Mouse (Mus musculus) G1E (cell line): Measurements from ENCODE around the gene E330017A01Rik.

Experiments
- CTCF ChIP-seq: IDR thresholded peaks from 2 replicates; pipeline ENCODE4 v1.5.1; 2012; ENCODE audit warnings: low read depth, low read length, inconsistent platforms, mixed read lengths
- GATA1 ChIP-seq: IDR thresholded peaks from 2 replicates; pipeline ENCODE4 v1.6.1; 2012; ENCODE audit warnings: borderline replicate concordance, low read length, inconsistent platforms, mixed read lengths
- GATA2 ChIP-seq: IDR thresholded peaks from 2 replicates; pipeline ENCODE4 v1.6.1; 2012; ENCODE audit warnings: low read depth, low read length, inconsistent platforms, borderline replicate concordance
- POLR2AphosphoS5 ChIP-seq: IDR thresholded peaks from 2 replicates; pipeline ENCODE4 v1.6.1; 2012; ENCODE audit warnings: low read depth, low read length, inconsistent platforms; ENCODE audit not compliant: insufficient replicate concordance
- TAL1 ChIP-seq: conservative IDR thresholded peaks from 2 replicates; pipeline ENCODE4 v1.6.1; 2012; ENCODE audit warnings: low read depth, low read length, inconsistent platforms, mixed read lengths

DNA sequence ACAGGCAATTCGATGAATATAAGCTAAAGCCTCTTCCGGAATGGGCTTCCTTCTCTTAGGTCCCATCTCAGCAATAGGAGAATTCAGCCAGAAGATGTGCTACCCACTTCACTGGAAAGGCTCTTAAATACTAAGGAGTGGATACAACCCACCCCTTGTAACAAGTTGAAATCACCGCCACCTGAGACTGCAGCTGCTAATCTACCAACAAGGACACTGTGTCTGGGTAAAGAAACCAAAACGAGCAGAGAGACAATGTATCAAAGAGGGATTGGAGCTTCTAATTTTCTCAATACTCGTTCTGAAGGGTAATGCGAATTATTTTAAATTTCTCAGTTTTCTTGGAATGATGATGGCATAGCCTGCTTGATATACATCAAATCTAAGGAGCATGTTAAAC lies 21.7 kb downstream of the E330017A01Rik start, which contains the start of gene Gm813:
- TF ChIP-seq GATA1 (no peak), CTCF (no peak), GATA2 (no peak), TAL1 (no peak), POLR2AphosphoS5 (no peak)
